Mouse (Mus musculus) gonadal fat pad, adult 2 months (tissue): ENCODE results near the gene Ndufc1. TPM values are rescaled to one million over a fixed set of nuclear protein-coding genes. Genes with fewer than 3 reads are reported as not detected.
"Not testable (repeated sequence)": the region's sequence is repeated elsewhere in the genome, so short reads cannot be mapped to it uniquely, and the experiment has no call there.

Experiments used
- DNase-seq: peaks from one replicate; pipeline ENCODE4 v3.0.0-alpha.2; 2012; ENCODE audit warnings: low read depth
- polyA plus RNA-seq: library from polyadenylated mRNA; depleted of rRNA; stranded (reverse); fragments of >200 nt; gene quantifications from 2 replicates; pipeline ENCODE4 v1.2.3, GENCODE M21; 2012

Gene Ndufc1
- polyA plus RNA-seq, 1 experiment, result 75.9 TPM

- no peak for DNase-seq
These were observed 12.3 kb downstream of the Ndufc1 start, which contains the start of gene Mgarp for GRCm38 (mm10) chr3:51396219-51397068. TSS of gene Mgarp (minus strand) at chr3:51396738.

- no peak for DNase-seq
These were observed 13.2 kb downstream of the Ndufc1 start for GRCm38 (mm10) chr3:51395461-51396145.

- no peak for DNase-seq
These were observed 13.9 kb downstream of the Ndufc1 start for GRCm38 (mm10) chr3:51394881-51395280.

GRCm38 (mm10) chr3:51393651-51394050 lies 15.1 kb downstream of the Ndufc1 start:
- DNase-seq, result no peak

GRCm38 (mm10) chr3:51393018-51393417 lies 15.8 kb downstream of the Ndufc1 start:
- not testable (repeated sequence) for DNase-seq

GRCm38 (mm10) chr3:51391591-51391990 lies 17.2 kb downstream of the Ndufc1 start:
- DNase-seq, result no peak

GRCm38 (mm10) chr3:51391095-51391494 lies 17.7 kb downstream of the Ndufc1 start:
- no peak for DNase-seq

GRCm38 (mm10) chr3:51388904-51389303 lies 19.9 kb downstream of the Ndufc1 start:
- no peak for DNase-seq

GRCm38 (mm10) chr3:51387868-51388381 lies 20.9 kb downstream of the Ndufc1 start:
- no peak for DNase-seq

- DNase-seq, result no peak
These were observed 21.7 kb downstream of the Ndufc1 start for GRCm38 (mm10) chr3:51387134-51387451.

GRCm38 (mm10) chr3:51386441-51387133 lies 22.2 kb downstream of the Ndufc1 start:
- no peak for DNase-seq

GRCm38 (mm10) chr3:51383409-51383808 lies 25.4 kb downstream of the Ndufc1 start:
- no peak for DNase-seq

- no peak for DNase-seq
These were observed 28.2 kb downstream of the Ndufc1 start for GRCm38 (mm10) chr3:51380660-51381014.

- DNase-seq, result no peak
These were observed 28.8 kb downstream of the Ndufc1 start for GRCm38 (mm10) chr3:51379786-51380659.

GRCm38 (mm10) chr3:51378665-51378946 lies 30.2 kb downstream of the Ndufc1 start:
- DNase-seq, result no peak

GRCm38 (mm10) chr3:51377878-51378664 lies 30.7 kb downstream of the Ndufc1 start:
- DNase-seq, result no peak

GRCm38 (mm10) chr3:51375307-51376265 lies 33.2 kb downstream of the Ndufc1 start:
- DNase-seq, result no peak

GRCm38 (mm10) chr3:51373544-51373943 lies 35.2 kb downstream of the Ndufc1 start:
- no peak for DNase-seq

GRCm38 (mm10) chr3:51372883-51373282 lies 35.9 kb downstream of the Ndufc1 start:
- no peak for DNase-seq

- DNase-seq, result no peak
These were observed 37.0 kb downstream of the Ndufc1 start for GRCm38 (mm10) chr3:51371826-51372225.
